Mouse (Mus musculus) myocyte (in vitro differentiated cells): ENCODE measurements around the gene Rbp1.

Experiments used
- CEBPB ChIP-seq: IDR thresholded peaks from 2 replicates; pipeline ENCODE4 v1.6.1; 2011; ENCODE audit warnings: mild to moderate bottlenecking, moderate library complexity; ENCODE audit not compliant: poor library complexity, insufficient read depth, severe bottlenecking
- E2F4 ChIP-seq: IDR thresholded peaks from one replicate; pipeline ENCODE4 v1.6.1; 2011; ENCODE audit warnings: mild to moderate bottlenecking, control low read depth, moderate library complexity; ENCODE audit not compliant: insufficient read depth
- MAX ChIP-seq: IDR thresholded peaks from one replicate; pipeline ENCODE4 v1.6.1; 2011; ENCODE audit warnings: low read depth, mild to moderate bottlenecking, control low read depth
- MYOD1 ChIP-seq, 3 experiments: IDR thresholded peaks; one replicate each; pipeline ENCODE4 v1.6.1; 2011; ENCODE audit warnings: control low read depth in 2 of 3, low read depth in 2 of 3, mild to moderate bottlenecking in 2 of 3, moderate library complexity in 1 of 3; ENCODE audit not compliant: insufficient read length in 2 of 3, control insufficient read depth in 1 of 3
- MYOG ChIP-seq, 3 experiments: IDR thresholded peaks; one replicate each; pipeline ENCODE4 v1.6.1; 2011; ENCODE audit warnings: control low read depth in 2 of 3, low read depth in 2 of 3, mild to moderate bottlenecking in 2 of 3; ENCODE audit not compliant: insufficient read length in 2 of 3, control insufficient read depth in 1 of 3, insufficient read depth in 1 of 3
- POLR2A ChIP-seq: IDR thresholded peaks from one replicate; pipeline ENCODE4 v1.6.1; 2011; ENCODE audit warnings: low read depth, mild to moderate bottlenecking, control low read depth, moderate library complexity; ENCODE audit not compliant: insufficient read length
- POLR2AphosphoS2 ChIP-seq: IDR thresholded peaks from one replicate; pipeline ENCODE4 v1.6.1; 2011; ENCODE audit warnings: low read depth, control low read depth; ENCODE audit not compliant: insufficient read length
- REST ChIP-seq: IDR thresholded peaks from one replicate; pipeline ENCODE4 v1.6.1; 2011; ENCODE audit warnings: mild to moderate bottlenecking, control low read depth, moderate library complexity; ENCODE audit not compliant: insufficient read depth, insufficient read length
- SRF ChIP-seq: IDR thresholded peaks from one replicate; pipeline ENCODE4 v1.6.1; 2011; ENCODE audit warnings: low read depth; ENCODE audit not compliant: control insufficient read depth, insufficient read length
- TCF12 ChIP-seq: IDR thresholded peaks from one replicate; pipeline ENCODE4 v1.6.1; 2011; ENCODE audit warnings: mild to moderate bottlenecking, control low read depth; ENCODE audit not compliant: poor library complexity, insufficient read depth, severe bottlenecking
- TCF3 ChIP-seq: IDR thresholded peaks from one replicate; pipeline ENCODE4 v1.6.1; 2011; ENCODE audit warnings: low read depth, control low read depth; ENCODE audit not compliant: insufficient read length
- USF1 ChIP-seq: IDR thresholded peaks from one replicate; pipeline ENCODE4 v1.6.1; 2011; ENCODE audit warnings: low read depth, mild to moderate bottlenecking, control low read depth, moderate library complexity

- TF ChIP-seq POLR2A (no peak), POLR2AphosphoS2 (no peak), MAX (no peak), TCF12 (no peak), MYOD1 (IDR thresholded peaks at IDR 0.05; ENCODE audit: control insufficient read depth in 1 of 3, insufficient read length in 2 of 3, low read depth in 2 of 3) (no peak), E2F4 (no peak), MYOG (IDR thresholded peaks at IDR 0.05; ENCODE audit: control insufficient read depth in 1 of 3, insufficient read depth in 1 of 3, insufficient read length in 2 of 3, low read depth in 2 of 3) (no peak), REST (no peak), CEBPB (no peak), SRF (no peak), USF1 (no peak), TCF3 (no peak)
Measured at GRCm38 (mm10) chr9:98492212-98492611, 69.5 kb downstream of the Rbp1 start.
